Mouse (Mus musculus): ENCODE measurements around the gene Gfap. TPM values are rescaled to one million over a fixed set of nuclear protein-coding genes. Genes with fewer than 3 reads are reported as not detected.

The Gfap gene
- polyA plus RNA-seq (2015; fragmentation: Nextera tagmentation; extraction: Ambion mirVana) = 243 and 290 TPM in 2 replicates

GRCm38 (mm10) chr11:102900763-102901162, at the start of gene Gfap:
Gene Gfap (minus strand): TSS chr11:102900912.

GRCm38 (mm10) chr11:102946265-102946991, 45.7 kb upstream of the Gfap start, which contains the start of gene C1ql1:
Gene C1ql1 (minus strand): TSS chr11:102946688.

GRCm38 (mm10) chr11:102924557-102925350, 24.0 kb upstream of the Gfap start, which contains the start of gene Kif18b:
Gene Kif18b (minus strand): TSS chr11:102925124.

GRCm38 (mm10) chr11:102884616-102885219, 16.0 kb downstream of the Gfap start, which contains the start of gene Fam187a:
Gene Fam187a (plus strand): TSS chr11:102885169.

GRCm38 (mm10) chr11:102880585-102881313, 20.0 kb downstream of the Gfap start, which contains the start of the genes Eftud2 and Ccdc103:
Gene Eftud2 (minus strand): TSS chr11:102880985.
Gene Ccdc103 (plus strand): TSS chr11:102881204.

Other genes starting within 250 kb of the Gfap start
- 0.09 and 0.14 TPM in 2 replicates for gene Meioc, start 237.2 kb downstream of the Gfap start, polyA plus RNA-seq (2015; fragmentation: Nextera tagmentation; extraction: Ambion mirVana)
- 27.6 and 29.3 TPM in 2 replicates for gene Ccdc43, start 203.1 kb downstream of the Gfap start, polyA plus RNA-seq (2015; fragmentation: Nextera tagmentation; extraction: Ambion mirVana)
- gene Adam11, start 139.5 kb downstream of the Gfap start, polyA plus RNA-seq (2015; fragmentation: Nextera tagmentation; extraction: Ambion mirVana) = 20.7 and 24.9 TPM in 2 replicates
- gene Gjc1, start 81.2 kb downstream of the Gfap start, polyA plus RNA-seq (2015; fragmentation: Nextera tagmentation; extraction: Ambion mirVana) = 25.7 and 26.6 TPM in 2 replicates
- 12.4 and 16.6 TPM in 2 replicates for gene Higd1b, start 65.1 kb downstream of the Gfap start, polyA plus RNA-seq (2015; fragmentation: Nextera tagmentation; extraction: Ambion mirVana)
- gene Eftud2, start 19.9 kb downstream of the Gfap start, polyA plus RNA-seq (2015; fragmentation: Nextera tagmentation; extraction: Ambion mirVana) = 92.2 and 102 TPM in 2 replicates
- gene Ccdc103, start 19.7 kb downstream of the Gfap start, polyA plus RNA-seq (2015; fragmentation: Nextera tagmentation; extraction: Ambion mirVana) = 1.6 and 1.7 TPM in 2 replicates
- not detected in 2 replicates for gene Fam187a, start 15.7 kb downstream of the Gfap start, polyA plus RNA-seq (2015; fragmentation: Nextera tagmentation; extraction: Ambion mirVana)
- 0.68 and 0.79 TPM in 2 replicates for gene Kif18b, start 24.2 kb upstream of the Gfap start, polyA plus RNA-seq (2015; fragmentation: Nextera tagmentation; extraction: Ambion mirVana)
- 17.7 and 23.5 TPM in 2 replicates for gene C1ql1, start 45.8 kb upstream of the Gfap start, polyA plus RNA-seq (2015; fragmentation: Nextera tagmentation; extraction: Ambion mirVana)
- 38.6 and 43.1 TPM in 2 replicates for gene Nmt1, start 127.3 kb upstream of the Gfap start, polyA plus RNA-seq (2015; fragmentation: Nextera tagmentation; extraction: Ambion mirVana)
- gene Dcakd, start 127.4 kb upstream of the Gfap start, polyA plus RNA-seq (2015; fragmentation: Nextera tagmentation; extraction: Ambion mirVana) = 127 and 160 TPM in 2 replicates
- 4.8 and 5.2 TPM in 2 replicates for gene Plcd3, start 200.7 kb upstream of the Gfap start, polyA plus RNA-seq (2015; fragmentation: Nextera tagmentation; extraction: Ambion mirVana)
- gene Acbd4, start 200.8 kb upstream of the Gfap start, polyA plus RNA-seq (2015; fragmentation: Nextera tagmentation; extraction: Ambion mirVana) = 18.0 and 20.0 TPM in 2 replicates
- gene Hexim1, start 215.3 kb upstream of the Gfap start, polyA plus RNA-seq (2015; fragmentation: Nextera tagmentation; extraction: Ambion mirVana) = 5.9 and 6.1 TPM in 2 replicates
- gene Hexim2, start 231.5 kb upstream of the Gfap start, polyA plus RNA-seq (2015; fragmentation: Nextera tagmentation; extraction: Ambion mirVana) = 34.2 and 34.3 TPM in 2 replicates